Mouse (Mus musculus) intestine, embryonic 14.5 days (tissue): ENCODE results near the gene Hk3. TPM values are rescaled to one million over a fixed set of nuclear protein-coding genes. Genes with fewer than 3 reads are reported as not detected.

Experiments used
- ATAC-seq: fragments of 200-750 bp; cut with Nextera tagmentation; replicated peaks from 2 replicates; pipeline ENCODE4 v1.8.0; 2017; ENCODE audit warnings: low read depth, moderate number of reproducible peaks, moderate TSS enrichment, moderate library complexity; ENCODE audit not compliant: low FRiP score, low TSS enrichment
- DNase-seq: peaks from one replicate; pipeline ENCODE4 v3.0.0-alpha.2; 2018; ENCODE audit warnings: low spot score
- H3K27ac ChIP-seq: fragments of 300-500 bp; sonication (generic); 2 replicates; pipeline ENCODE4 v1.5.1; 2014; ENCODE audit warnings: low read depth, mild to moderate bottlenecking, control low read depth
- H3K27me3 ChIP-seq: fragments of 300-500 bp; sonication (generic); replicated peaks from 2 replicates; pipeline ENCODE4 v1.6.1; 2014; ENCODE audit warnings: low read length, control low read depth; ENCODE audit not compliant: control insufficient read depth, insufficient read depth
- H3K36me3 ChIP-seq: fragments of 300-500 bp; sonication (generic); 2 replicates; pipeline ENCODE4 v1.6.1; 2014; ENCODE audit warnings: low read length, control low read depth; ENCODE audit not compliant: control insufficient read depth, insufficient read depth
- H3K4me1 ChIP-seq: fragments of 300-500 bp; sonication (generic); replicated peaks from 2 replicates; pipeline ENCODE4 v1.6.1; 2014; ENCODE audit warnings: low read length, control low read depth, mixed read lengths; ENCODE audit not compliant: control insufficient read depth, insufficient read depth
- H3K4me2 ChIP-seq: fragments of 300-500 bp; sonication (generic); 2 replicates; pipeline ENCODE4 v1.6.1; 2014; ENCODE audit warnings: low read length
- H3K4me3 ChIP-seq: fragments of 300-500 bp; sonication (generic); 2 replicates; pipeline ENCODE4 v1.5.1; 2014; ENCODE audit warnings: low read depth, low read length, control low read depth, mixed read lengths
- H3K9ac ChIP-seq: fragments of 300-500 bp; sonication (generic); 2 replicates; pipeline ENCODE4 v1.6.1; 2014; ENCODE audit warnings: mild to moderate bottlenecking, low read length
- H3K9me3 ChIP-seq: fragments of 300-500 bp; sonication (generic); 2 replicates; pipeline ENCODE4 v1.6.1; 2016; ENCODE audit warnings: low read length, control low read depth; ENCODE audit not compliant: control insufficient read depth
- WGBS: fragments of 180-500 bp; shearing (Covaris S2); extraction: QIAGEN DNeasy Blood & Tissue Kit; methylation state at CpG from one replicate; pipeline ENCODE4 v1.1.7; 2014; 5-methylcytosine and 5-hydroxymethylcytosine counted together
- polyA plus RNA-seq: library from polyadenylated mRNA; unstranded; fragments of >200 nt; fragmentation: Nextera tagmentation; extraction: Ambion mirVana; gene quantifications from 2 replicates; pipeline ENCODE4 v1.2.1, GENCODE M21; 2014

The Hk3 gene
- 1.3 and 1.6 TPM in 2 replicates for polyA plus RNA-seq

DNA sequence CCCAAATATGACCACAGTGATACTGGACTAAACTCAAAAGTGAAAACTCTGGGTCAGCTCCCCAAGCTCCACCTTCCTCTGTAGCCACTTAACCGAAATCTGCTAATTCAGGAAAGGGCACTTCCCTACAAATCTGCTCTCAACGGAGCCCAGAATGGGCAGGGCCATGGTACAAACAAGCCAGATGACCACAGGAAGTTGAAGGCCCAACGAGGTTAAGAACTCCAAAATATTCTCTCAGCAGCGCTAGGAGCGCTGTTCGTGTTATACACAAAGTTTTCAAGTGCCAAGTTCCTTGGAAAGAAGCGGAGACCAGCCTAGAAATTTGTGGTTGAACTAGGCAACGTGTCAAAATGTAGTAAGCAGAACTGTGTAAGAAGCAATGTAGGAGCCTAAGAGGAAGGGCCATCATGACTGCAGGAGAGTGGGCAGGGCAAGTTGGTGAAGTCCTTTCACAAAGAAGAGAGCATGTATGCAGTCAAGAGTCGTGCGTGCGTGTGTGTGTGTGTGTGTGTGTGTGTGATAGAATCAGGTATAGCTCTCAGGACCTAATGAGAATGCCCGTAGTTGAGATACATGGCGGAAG, at the start of gene Hk3:
Hk3 (minus strand) TSS at position 192 of the 586 bp plus-strand sequence.
- ATAC-seq = no peak
- 83% methylated on average over 13 of the region's 13 CpGs for WGBS

DNA sequence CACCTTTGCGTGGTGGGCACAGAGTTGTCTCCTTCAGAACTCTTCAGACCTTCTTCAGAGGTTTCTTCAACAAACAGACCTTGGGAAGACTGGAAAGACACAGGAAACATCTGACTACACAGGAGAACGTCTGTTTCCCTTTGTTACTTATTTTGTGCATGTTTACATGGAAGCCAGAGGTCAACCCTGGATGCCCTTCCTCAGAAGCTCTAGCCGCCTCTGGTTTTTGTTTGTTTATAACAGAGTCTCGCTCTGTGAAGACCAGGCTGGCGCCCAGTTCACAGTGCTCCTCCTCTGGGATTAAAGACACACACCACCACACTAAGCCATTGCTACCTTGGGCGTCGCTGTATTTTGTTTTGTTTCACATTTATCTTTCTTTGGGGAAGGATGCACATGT, 48.5 kb upstream of the Hk3 start:
- H3K4me1 ChIP-seq = no peaks in the 10 kb centered on the region
- WGBS = 34% methylated on average over 7 of the region's 7 CpGs
- H3K9me3 ChIP-seq = no peaks in the 10 kb centered on the region
- DNase-seq (no peak), ATAC-seq (no peak)
- no peak overlapping the region for H3K4me2 ChIP-seq
- no peak overlapping the region for H3K9ac ChIP-seq
- H3K36me3 ChIP-seq = peaks cover 12% of the 10 kb centered on the region; the same call in 1 of the 2 replicates
- no peak overlapping the region; the same call in 1 of the 2 replicates for H3K27ac ChIP-seq
- H3K27me3 ChIP-seq = no peaks in the 10 kb centered on the region
- no peak overlapping the region for H3K4me3 ChIP-seq

More for the DNA sequence above, at the start of gene Hk3:
- no peaks in the 10 kb centered on the region for H3K9me3 ChIP-seq
- no peak within 1 kb of the TSS for H3K9ac ChIP-seq
- no peaks in the 10 kb centered on the region for H3K4me1 ChIP-seq
- no peak within 1 kb of the TSS for H3K4me2 ChIP-seq
- H3K27me3 ChIP-seq = no peaks in the 10 kb centered on the region
- H3K4me3 ChIP-seq = no peak within 1 kb of the TSS
- DNase-seq = no peak
- H3K27ac ChIP-seq = no peak within 1 kb of the TSS
- no peaks in the 10 kb centered on the region; the same call in 1 of the 2 replicates for H3K36me3 ChIP-seq

DNA sequence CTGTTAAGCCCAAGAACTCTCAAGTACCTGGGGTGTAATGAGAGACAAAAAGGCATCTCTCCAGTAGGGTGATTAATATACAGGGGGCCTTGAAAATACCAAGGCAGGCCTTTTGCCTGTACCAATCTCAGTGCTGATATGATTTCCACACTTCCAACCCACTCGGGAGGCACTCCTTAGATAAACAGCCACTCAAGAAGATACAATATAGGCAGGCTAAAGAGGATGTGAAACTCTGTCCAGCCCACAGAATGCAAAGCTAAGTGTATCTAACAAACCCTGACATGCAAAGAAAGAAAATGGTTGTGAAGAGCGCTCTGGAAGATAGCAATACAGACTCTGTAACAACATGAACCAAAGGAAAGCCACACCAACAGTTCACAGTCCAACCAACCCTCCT, 42.1 kb upstream of the Hk3 start:
- Histone ChIP-seq H3K27ac (no peak overlapping the region), H3K4me1 (no peaks in the 10 kb centered on the region), H3K4me3 (no peak overlapping the region), H3K4me2 (no peak overlapping the region), H3K9ac (no peak overlapping the region), H3K9me3 (no peaks in the 10 kb centered on the region), H3K27me3 (no peaks in the 10 kb centered on the region), H3K36me3 (peaks cover 4% of the 10 kb centered on the region; the same call in 1 of the 2 replicates)
- no peak for ATAC-seq
- no peak for DNase-seq
- WGBS = 79% methylated on average over 2 of the region's 2 CpGs

GRCm38 (mm10) chr13:55058042-55058441, 36.9 kb upstream of the Hk3 start:
- no peak overlapping the region for H3K4me3 ChIP-seq
- H3K27me3 ChIP-seq = no peaks in the 10 kb centered on the region
- ATAC-seq (no peak), DNase-seq (no peak)
- no peak overlapping the region for H3K4me2 ChIP-seq
- peaks cover 18% of the 10 kb centered on the region for H3K36me3 ChIP-seq
- WGBS = 94% methylated on average over 2 of the region's 2 CpGs
- H3K27ac ChIP-seq = no peak overlapping the region
- no peaks in the 10 kb centered on the region for H3K4me1 ChIP-seq
- no peaks in the 10 kb centered on the region for H3K9me3 ChIP-seq
- H3K9ac ChIP-seq = no peak overlapping the region

GRCm38 (mm10) chr13:55047706-55048105, 26.5 kb upstream of the Hk3 start:
- DNase-seq (no peak), ATAC-seq (no peak)
- Histone ChIP-seq H3K9ac (no peak overlapping the region), H3K4me1 (no peaks in the 10 kb centered on the region), H3K36me3 (peaks cover 13% of the 10 kb centered on the region), H3K27ac (no peak overlapping the region), H3K4me2 (no peak overlapping the region), H3K4me3 (no peak overlapping the region), H3K27me3 (no peaks in the 10 kb centered on the region), H3K9me3 (no peaks in the 10 kb centered on the region)
- 84% methylated on average over 3 of the region's 3 CpGs for whole genome bisulfite sequencing

GRCm38 (mm10) chr13:55040016-55040415, 18.8 kb upstream of the Hk3 start:
- Histone ChIP-seq H3K27me3 (no peaks in the 10 kb centered on the region), H3K9ac (no peak overlapping the region), H3K4me3 (no peak overlapping the region), H3K27ac (no peak overlapping the region), H3K9me3 (no peaks in the 10 kb centered on the region), H3K4me2 (no peak overlapping the region), H3K4me1 (no peaks in the 10 kb centered on the region), H3K36me3 (peaks cover 9% of the 10 kb centered on the region)
- DNase-seq = no peak
- no peak for ATAC-seq
- WGBS = 92% methylated on average over 2 of the region's 2 CpGs

- H3K4me3 ChIP-seq = no peak overlapping the region
- peaks cover 14% of the 10 kb centered on the region for H3K36me3 ChIP-seq
- H3K27ac ChIP-seq = no peak overlapping the region
- no peaks in the 10 kb centered on the region for H3K9me3 ChIP-seq
- H3K27me3 ChIP-seq = no peaks in the 10 kb centered on the region
- H3K4me1 ChIP-seq = no peaks in the 10 kb centered on the region
- no peak overlapping the region for H3K9ac ChIP-seq
- DNase-seq (no peak), ATAC-seq (no peak)
- 88% methylated on average over 2 of the region's 2 CpGs for WGBS
- no peak overlapping the region for H3K4me2 ChIP-seq
Observed at GRCm38 (mm10) chr13:55024215-55024614, 3.0 kb upstream of the Hk3 start.

DNA sequence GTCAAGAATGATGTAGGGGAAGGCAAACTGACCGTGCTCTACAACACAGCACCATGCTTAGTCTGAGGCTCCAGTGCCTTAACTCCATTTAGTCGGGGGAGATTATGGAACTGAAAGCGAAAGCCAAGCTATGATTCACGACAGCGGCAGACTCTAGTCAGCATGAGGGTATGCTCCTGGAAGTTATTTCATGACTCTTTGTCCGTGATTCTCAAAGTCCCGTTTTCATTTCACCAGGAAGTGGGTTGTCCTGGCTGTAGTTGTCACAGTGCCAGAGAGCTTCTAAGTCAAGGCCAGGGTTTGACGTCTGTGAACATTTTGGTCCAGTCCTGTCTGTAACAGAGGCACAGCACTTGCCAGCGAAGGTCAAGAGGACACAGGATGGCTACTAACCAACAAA, 1.5 kb upstream of the Hk3 start:
- DNase-seq = no peak
- Histone ChIP-seq H3K9ac (no peak overlapping the region), H3K4me1 (no peaks in the 10 kb centered on the region), H3K27ac (no peak overlapping the region), H3K4me2 (no peak overlapping the region), H3K4me3 (no peak overlapping the region), H3K9me3 (no peaks in the 10 kb centered on the region), H3K27me3 (no peaks in the 10 kb centered on the region), H3K36me3 (peaks cover 2% of the 10 kb centered on the region)
- WGBS = 75% methylated on average over 9 of the region's 9 CpGs
- ATAC-seq = no peak

GRCm38 (mm10) chr13:55022256-55022655, 1.1 kb upstream of the Hk3 start:
- Histone ChIP-seq H3K9ac (no peak overlapping the region), H3K27me3 (no peaks in the 10 kb centered on the region), H3K9me3 (no peaks in the 10 kb centered on the region), H3K27ac (no peak overlapping the region), H3K4me3 (no peak overlapping the region), H3K4me2 (no peak overlapping the region), H3K36me3 (no peaks in the 10 kb centered on the region; the same call in 1 of the 2 replicates), H3K4me1 (no peaks in the 10 kb centered on the region)
- no peak for DNase-seq
- no peak for ATAC-seq
- WGBS = 65% methylated on average over 4 of the region's 4 CpGs
